Mouse (Mus musculus) intestine, embryonic 16.5 days (tissue): ENCODE results near the gene Ptges2. TPM values are rescaled to one million over a fixed set of nuclear protein-coding genes. Genes with fewer than 3 reads are reported as not detected.

Experiments
- ATAC-seq: fragments of 200-750 bp; cut with Nextera tagmentation; 2 replicates; pipeline ENCODE4 v1.8.0; 2017; ENCODE audit warnings: moderate TSS enrichment, moderate library complexity
- H3K27ac ChIP-seq: fragments of 300-500 bp; sonication (generic); 2 replicates; pipeline ENCODE4 v1.5.1; 2014; ENCODE audit warnings: mild to moderate bottlenecking, low read length
- H3K27me3 ChIP-seq: fragments of 300-500 bp; sonication (generic); replicated peaks from 2 replicates; pipeline ENCODE4 v1.6.1; 2014; ENCODE audit warnings: low read length, control low read depth, mixed read lengths; ENCODE audit not compliant: control insufficient read depth, insufficient read depth
- H3K36me3 ChIP-seq: fragments of 300-500 bp; sonication (generic); 2 replicates; pipeline ENCODE4 v1.6.1; 2014; ENCODE audit warnings: low read length, control low read depth; ENCODE audit not compliant: control insufficient read depth, insufficient read depth
- H3K4me1 ChIP-seq: fragments of 300-500 bp; sonication (generic); 2 replicates; pipeline ENCODE4 v1.6.1; 2014; ENCODE audit warnings: low read length, control low read depth, mixed read lengths; ENCODE audit not compliant: control insufficient read depth, insufficient read depth
- H3K4me2 ChIP-seq: fragments of 300-500 bp; sonication (generic); 2 replicates; pipeline ENCODE4 v1.6.1; 2014; ENCODE audit warnings: low read depth, low read length, control low read depth
- H3K4me3 ChIP-seq: fragments of 300-500 bp; sonication (generic); 2 replicates; pipeline ENCODE4 v1.5.1; 2014; ENCODE audit warnings: mild to moderate bottlenecking, low read length
- H3K9ac ChIP-seq: fragments of 300-500 bp; sonication (generic); 2 replicates; pipeline ENCODE4 v1.6.1; 2014; ENCODE audit warnings: low read depth, low read length
- H3K9me3 ChIP-seq: fragments of 300-500 bp; sonication (generic); 2 replicates; pipeline ENCODE4 v1.6.1; 2016; ENCODE audit warnings: low read length, control low read depth; ENCODE audit not compliant: control insufficient read depth
- WGBS: fragments of 180-500 bp; shearing (Covaris S2); extraction: QIAGEN DNeasy Blood & Tissue Kit; methylation state at CpG from one replicate; pipeline ENCODE4 v1.1.7; 2014; 5-methylcytosine and 5-hydroxymethylcytosine counted together
- polyA plus RNA-seq: library from polyadenylated mRNA; unstranded; fragments of >200 nt; fragmentation: Nextera tagmentation; extraction: Ambion mirVana; gene quantifications from 2 replicates; pipeline ENCODE4 v1.2.1, GENCODE M21; 2015

The Ptges2 gene
- polyA plus RNA-seq, 1 experiment from 2014 or later: 49.8 TPM

GRCm38 (mm10) chr2:32427720-32428119, 32.0 kb downstream of the Ptges2 start:
- peaks cover 70% of the 10 kb centered on the region for H3K4me1 ChIP-seq
- no peaks in the 10 kb centered on the region for H3K36me3 ChIP-seq
- 0 out of 2 replicates have a peak overlapping the region, but pooled peaks have one; percentile 17 for H3K9ac ChIP-seq
- H3K27ac ChIP-seq: peak overlapping the region; percentile 29
- H3K9me3 ChIP-seq: no peaks in the 10 kb centered on the region
- 68% methylated on average over 5 of the region's 5 CpGs for WGBS
- H3K4me3 ChIP-seq: no peak overlapping the region
- no peaks in the 10 kb centered on the region for H3K27me3 ChIP-seq
- H3K4me2 ChIP-seq: no peak overlapping the region
- no peak for ATAC-seq

- Histone ChIP-seq H3K27ac (peak overlapping the region; percentile 67), H3K4me3 (0 out of 2 replicates have a peak overlapping the region, but pooled peaks have one; percentile 7), H3K36me3 (no peaks in the 10 kb centered on the region), H3K4me2 (peak overlapping the region; percentile 33), H3K27me3 (no peaks in the 10 kb centered on the region), H3K9me3 (no peaks in the 10 kb centered on the region), H3K9ac (0 out of 2 replicates have a peak overlapping the region, but pooled peaks have one; percentile 17), H3K4me1 (peaks cover 64% of the 10 kb centered on the region)
- WGBS: 33% methylated on average over 8 of the region's 8 CpGs
- peak; percentile 84 for ATAC-seq
These were observed 32.6 kb downstream of the Ptges2 start for GRCm38 (mm10) chr2:32428262-32428722.

GRCm38 (mm10) chr2:32429215-32429891, 33.7 kb downstream of the Ptges2 start:
- ATAC-seq: no peak
- H3K27ac ChIP-seq: peak overlapping the region; percentile 67; the same call in 1 of the 2 replicates
- H3K36me3 ChIP-seq: no peaks in the 10 kb centered on the region
- H3K4me2 ChIP-seq: no peak overlapping the region; the same call in 1 of the 2 replicates
- no peaks in the 10 kb centered on the region for H3K27me3 ChIP-seq
- WGBS: 74% methylated on average over 4 of the region's 4 CpGs
- H3K9me3 ChIP-seq: no peaks in the 10 kb centered on the region
- H3K4me3 ChIP-seq: no peak overlapping the region
- peak overlapping the region; percentile 12; the same call in 1 of the 2 replicates for H3K9ac ChIP-seq
- peaks cover 55% of the 10 kb centered on the region for H3K4me1 ChIP-seq

- Histone ChIP-seq H3K27ac (peak overlapping the region; percentile 57), H3K4me3 (peak overlapping the region; percentile 43), H3K4me1 (peaks cover 42% of the 10 kb centered on the region), H3K36me3 (no peaks in the 10 kb centered on the region), H3K27me3 (no peaks in the 10 kb centered on the region), H3K9ac (peak overlapping the region; percentile 60), H3K9me3 (no peaks in the 10 kb centered on the region), H3K4me2 (peak overlapping the region; percentile 59)
- peak; percentile 76 for ATAC-seq
- WGBS: 11% methylated on average over 18 of the region's 18 CpGs
These were observed 35.3 kb downstream of the Ptges2 start for GRCm38 (mm10) chr2:32430701-32431676.

GRCm38 (mm10) chr2:32436686-32437372, 41.1 kb downstream of the Ptges2 start:
- Histone ChIP-seq H3K9ac (no peak overlapping the region), H3K27ac (peak overlapping the region; percentile 55), H3K27me3 (no peaks in the 10 kb centered on the region), H3K36me3 (no peaks in the 10 kb centered on the region), H3K4me3 (no peak overlapping the region), H3K4me2 (no peak overlapping the region), H3K9me3 (no peaks in the 10 kb centered on the region), H3K4me1 (peaks cover 31% of the 10 kb centered on the region)
- 50% methylated on average over 3 of the region's 3 CpGs for WGBS
- ATAC-seq: peak; percentile 34; the same call in 1 of the 2 replicates

- ATAC-seq: no peak
- H3K9me3 ChIP-seq: no peaks in the 10 kb centered on the region
- WGBS: 78% methylated on average over 2 of the region's 2 CpGs
- H3K36me3 ChIP-seq: no peaks in the 10 kb centered on the region
- H3K4me2 ChIP-seq: no peak overlapping the region
- no peak overlapping the region for H3K4me3 ChIP-seq
- no peak overlapping the region for H3K9ac ChIP-seq
- H3K27ac ChIP-seq: peak overlapping the region; percentile 55
- peaks cover 38% of the 10 kb centered on the region for H3K4me1 ChIP-seq
- no peaks in the 10 kb centered on the region for H3K27me3 ChIP-seq
These were observed 42.0 kb downstream of the Ptges2 start for GRCm38 (mm10) chr2:32437612-32438166.

GRCm38 (mm10) chr2:32438733-32439132, 43.0 kb downstream of the Ptges2 start:
- Histone ChIP-seq H3K4me3 (no peak overlapping the region), H3K4me2 (no peak overlapping the region), H3K9ac (no peak overlapping the region), H3K4me1 (peaks cover 40% of the 10 kb centered on the region), H3K36me3 (no peaks in the 10 kb centered on the region), H3K27me3 (no peaks in the 10 kb centered on the region), H3K9me3 (no peaks in the 10 kb centered on the region), H3K27ac (no peak overlapping the region)
- no peak for ATAC-seq
- WGBS: 88% methylated on average over 3 of the region's 3 CpGs

GRCm38 (mm10) chr2:32439177-32439576, 43.5 kb downstream of the Ptges2 start:
- ATAC-seq: no peak
- 57% methylated on average over 6 of the region's 6 CpGs for WGBS
- H3K4me1 ChIP-seq: peaks cover 41% of the 10 kb centered on the region
- no peaks in the 10 kb centered on the region for H3K36me3 ChIP-seq
- no peak overlapping the region for H3K4me2 ChIP-seq
- no peak overlapping the region for H3K9ac ChIP-seq
- H3K9me3 ChIP-seq: no peaks in the 10 kb centered on the region
- H3K27me3 ChIP-seq: no peaks in the 10 kb centered on the region
- peak overlapping the region; percentile 81; the same call in 1 of the 2 replicates for H3K27ac ChIP-seq
- no peak overlapping the region for H3K4me3 ChIP-seq
